Mouse (Mus musculus) urinary bladder, postnatal 4 days (tissue): Measurements from ENCODE around the gene Ctdspl.

Experiments used
- DNase-seq, 2 experiments: peaks; one replicate each; pipeline ENCODE4 v3.0.0; 2021 to 2022; ENCODE audit warnings: low spot score in 2 of 2

The Ctdspl gene

GRCm38 (mm10) chr9:118920798-118921515 lies 5.3 kb upstream of the Ctdspl start:
- DNase-seq: peak; percentile 71 to 86

GRCm38 (mm10) chr9:118921926-118922325 lies 4.3 kb upstream of the Ctdspl start:
- no peak for DNase-seq

- no peak for DNase-seq
These were observed 1.6 kb upstream of the Ctdspl start for GRCm38 (mm10) chr9:118924554-118925085.

GRCm38 (mm10) chr9:118925286-118926110 lies 755 bp upstream of the Ctdspl start:
- peak; percentile 95 to 97 for DNase-seq

GRCm38 (mm10) chr9:118926688-118927321 lies 552 bp downstream of the Ctdspl start:
- peak in 1 of 2 experiments; percentile 67 for DNase-seq

- DNase-seq: no peak
These were observed 1.2 kb downstream of the Ctdspl start for GRCm38 (mm10) chr9:118927501-118927900.

GRCm38 (mm10) chr9:118928007-118928406 lies 1.8 kb downstream of the Ctdspl start:
- DNase-seq: no peak

- no peak for DNase-seq
These were observed 2.4 kb downstream of the Ctdspl start for GRCm38 (mm10) chr9:118928656-118929055.

- DNase-seq: no peak
These were observed 4.4 kb downstream of the Ctdspl start for GRCm38 (mm10) chr9:118930611-118931010.

GRCm38 (mm10) chr9:118933800-118934199 lies 7.5 kb downstream of the Ctdspl start:
- DNase-seq: no peak

GRCm38 (mm10) chr9:118934319-118934718 lies 8.1 kb downstream of the Ctdspl start:
- no peak for DNase-seq

- no peak for DNase-seq
These were observed 8.8 kb downstream of the Ctdspl start for GRCm38 (mm10) chr9:118935098-118935497.

GRCm38 (mm10) chr9:118936071-118936470 lies 9.8 kb downstream of the Ctdspl start:
- no peak for DNase-seq

GRCm38 (mm10) chr9:118937515-118937914 lies 11.3 kb downstream of the Ctdspl start:
- no peak for DNase-seq

- DNase-seq: no peak
These were observed 13.2 kb downstream of the Ctdspl start for GRCm38 (mm10) chr9:118939410-118939809.

- DNase-seq: no peak
These were observed 13.6 kb downstream of the Ctdspl start for GRCm38 (mm10) chr9:118939831-118940230.

GRCm38 (mm10) chr9:118940591-118941207 lies 14.4 kb downstream of the Ctdspl start:
- no peak for DNase-seq

GRCm38 (mm10) chr9:118942030-118942429 lies 15.8 kb downstream of the Ctdspl start:
- no peak for DNase-seq

- DNase-seq: no peak
These were observed 17.7 kb downstream of the Ctdspl start for GRCm38 (mm10) chr9:118943941-118944340.

GRCm38 (mm10) chr9:118944388-118944787 lies 18.1 kb downstream of the Ctdspl start:
- DNase-seq: no peak

- DNase-seq: no peak
These were observed 22.2 kb downstream of the Ctdspl start for GRCm38 (mm10) chr9:118948486-118948885.

GRCm38 (mm10) chr9:118949124-118949523 lies 22.9 kb downstream of the Ctdspl start:
- no peak for DNase-seq
